Mouse (Mus musculus): ENCODE data around the gene C2cd3. TPM values are rescaled to one million over a fixed set of nuclear protein-coding genes. Genes with fewer than 3 reads are reported as not detected.

C2cd3 gene
- polyA plus RNA-seq, 1 experiment from 2014 or later: 23.6 TPM

DNA sequence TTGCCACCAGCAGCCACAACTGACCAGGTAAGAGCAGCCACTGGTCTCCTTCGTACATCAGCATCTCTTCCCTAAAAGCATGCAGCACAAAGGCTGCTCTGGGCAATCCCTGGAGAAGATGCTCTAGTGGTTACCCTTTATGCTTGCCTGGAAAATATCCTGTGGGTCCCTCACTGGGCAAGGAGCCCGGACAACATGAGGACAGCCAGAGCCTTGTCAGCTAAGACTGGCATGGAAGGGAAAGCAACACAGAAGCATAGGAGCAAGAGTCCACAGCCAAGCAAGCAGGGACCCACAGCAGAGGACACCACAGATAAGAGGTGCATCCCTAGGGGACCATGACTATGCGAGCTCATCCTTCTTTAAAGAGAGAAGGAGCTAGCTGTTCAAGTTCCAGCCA, 87.8 kb downstream of the C2cd3 start:
- H3K4me2 ChIP-seq (ENCODE audit: low read length): no peak overlapping the region
- ATAC-seq (replicated peaks; ENCODE audit: low FRiP score, low TSS enrichment, low read depth): no peak
- H3K27me3 ChIP-seq (replicated peaks; ENCODE audit: control insufficient read depth, insufficient read depth, low read length): no peaks in the 10 kb centered on the region
- WGBS: 83% methylated on average over 3 of the region's 3 CpGs
- H3K27ac ChIP-seq (ENCODE audit: low read depth): no peak overlapping the region
- no peaks in the 10 kb centered on the region for H3K9me3 ChIP-seq (ENCODE audit: control insufficient read depth, low read length)
- H3K4me1 ChIP-seq (replicated peaks; ENCODE audit: control insufficient read depth, insufficient read depth, low read length): no peaks in the 10 kb centered on the region
- no peak for DNase-seq (ENCODE audit: low spot score)
- H3K36me3 ChIP-seq (ENCODE audit: control insufficient read depth, insufficient read depth, low read length): peaks cover 54% of the 10 kb centered on the region
- H3K9ac ChIP-seq (ENCODE audit: low read length): no peak overlapping the region
- no peak overlapping the region for H3K4me3 ChIP-seq (ENCODE audit: low read depth, low read length)

GRCm38 (mm10) chr7:100461621-100462151, 89.7 kb downstream of the C2cd3 start:
- no peak for DNase-seq (ENCODE audit: low spot score)
- WGBS: 86% methylated on average over 6 of the region's 6 CpGs
- no peak overlapping the region for H3K4me3 ChIP-seq (ENCODE audit: low read depth, low read length)
- H3K27me3 ChIP-seq (replicated peaks; ENCODE audit: control insufficient read depth, insufficient read depth, low read length): no peaks in the 10 kb centered on the region
- H3K9me3 ChIP-seq (ENCODE audit: control insufficient read depth, low read length): no peaks in the 10 kb centered on the region
- H3K27ac ChIP-seq (ENCODE audit: low read depth): no peak overlapping the region
- H3K4me1 ChIP-seq (replicated peaks; ENCODE audit: control insufficient read depth, insufficient read depth, low read length): peaks cover 7% of the 10 kb centered on the region; the same call in 1 of the 2 replicates
- ATAC-seq (replicated peaks; ENCODE audit: low FRiP score, low TSS enrichment, low read depth): no peak
- no peak overlapping the region for H3K4me2 ChIP-seq (ENCODE audit: low read length)
- no peak overlapping the region for H3K9ac ChIP-seq (ENCODE audit: low read length)
- peaks cover 38% of the 10 kb centered on the region for H3K36me3 ChIP-seq (ENCODE audit: control insufficient read depth, insufficient read depth, low read length)

GRCm38 (mm10) chr7:100463194-100463593, 91.2 kb downstream of the C2cd3 start:
- Histone ChIP-seq H3K9ac (ENCODE audit: low read length) (no peak overlapping the region), H3K4me1 (replicated peaks; ENCODE audit: control insufficient read depth, insufficient read depth, low read length) (peaks cover 7% of the 10 kb centered on the region; the same call in 1 of the 2 replicates), H3K9me3 (ENCODE audit: control insufficient read depth, low read length) (no peaks in the 10 kb centered on the region), H3K4me2 (ENCODE audit: low read length) (no peak overlapping the region), H3K4me3 (ENCODE audit: low read depth, low read length) (no peak overlapping the region), H3K27ac (ENCODE audit: low read depth) (no peak overlapping the region), H3K27me3 (replicated peaks; ENCODE audit: control insufficient read depth, insufficient read depth, low read length) (no peaks in the 10 kb centered on the region), H3K36me3 (ENCODE audit: control insufficient read depth, insufficient read depth, low read length) (peaks cover 34% of the 10 kb centered on the region)
- DNase-seq (ENCODE audit: low spot score) (no peak), ATAC-seq (replicated peaks; ENCODE audit: low FRiP score, low TSS enrichment, low read depth) (no peak)
- 57% methylated on average over 9 of the region's 9 CpGs for WGBS

DNA sequence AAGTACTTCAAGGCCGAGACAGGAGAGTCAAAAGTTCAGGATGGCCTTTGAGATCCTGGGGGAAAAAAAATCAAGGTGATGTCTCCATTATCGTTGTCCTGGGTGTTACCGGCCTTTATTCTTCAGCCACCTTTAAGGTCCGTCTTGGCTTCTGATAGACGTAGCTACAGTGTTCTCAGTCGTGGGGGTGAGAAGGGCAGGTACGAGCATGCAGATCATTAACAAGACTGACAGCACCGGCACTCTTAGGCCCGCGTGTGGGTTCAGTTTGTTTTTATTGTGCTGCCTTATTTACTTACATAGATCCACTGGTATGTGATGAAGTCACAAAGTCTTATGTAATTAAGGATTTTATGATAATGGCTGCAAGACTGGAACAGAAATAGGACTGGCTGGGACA, 91.7 kb downstream of the C2cd3 start:
- Histone ChIP-seq H3K4me2 (ENCODE audit: low read length) (no peak overlapping the region), H3K27me3 (replicated peaks; ENCODE audit: control insufficient read depth, insufficient read depth, low read length) (no peaks in the 10 kb centered on the region), H3K4me1 (replicated peaks; ENCODE audit: control insufficient read depth, insufficient read depth, low read length) (peaks cover 7% of the 10 kb centered on the region; the same call in 1 of the 2 replicates), H3K9ac (ENCODE audit: low read length) (no peak overlapping the region), H3K36me3 (ENCODE audit: control insufficient read depth, insufficient read depth, low read length) (peaks cover 35% of the 10 kb centered on the region), H3K27ac (ENCODE audit: low read depth) (no peak overlapping the region), H3K9me3 (ENCODE audit: control insufficient read depth, low read length) (no peaks in the 10 kb centered on the region), H3K4me3 (ENCODE audit: low read depth, low read length) (no peak overlapping the region)
- WGBS: 67% methylated on average over 10 of the region's 10 CpGs
- ATAC-seq (replicated peaks; ENCODE audit: low FRiP score, low TSS enrichment, low read depth): no peak
- DNase-seq (ENCODE audit: low spot score): no peak

DNA sequence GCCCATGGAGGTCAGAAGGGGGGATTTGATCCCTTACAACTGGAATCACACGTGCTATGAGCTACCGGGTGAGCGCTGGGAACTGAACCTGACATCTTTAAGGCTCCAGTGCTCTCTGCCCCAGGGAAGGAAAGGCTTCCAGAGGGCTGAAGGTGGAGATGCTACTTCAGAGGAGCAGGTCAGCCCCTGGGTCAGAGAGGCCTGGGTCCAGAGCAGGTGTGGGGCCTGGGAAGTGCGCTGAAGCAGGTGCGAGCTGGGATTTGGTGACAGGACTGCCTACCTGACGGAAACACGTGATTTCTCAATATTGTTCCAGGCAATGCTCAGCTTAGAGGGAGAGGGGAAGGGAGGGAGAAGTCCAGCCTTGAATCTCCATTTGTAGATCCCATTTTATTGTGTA, 92.2 kb downstream of the C2cd3 start:
- H3K27ac ChIP-seq (ENCODE audit: low read depth): no peak overlapping the region
- 95% methylated on average over 7 of the region's 7 CpGs for WGBS
- no peak overlapping the region for H3K4me3 ChIP-seq (ENCODE audit: low read depth, low read length)
- no peak overlapping the region for H3K4me2 ChIP-seq (ENCODE audit: low read length)
- no peaks in the 10 kb centered on the region for H3K27me3 ChIP-seq (replicated peaks; ENCODE audit: control insufficient read depth, insufficient read depth, low read length)
- no peak for DNase-seq (ENCODE audit: low spot score)
- peaks cover 7% of the 10 kb centered on the region; the same call in 1 of the 2 replicates for H3K4me1 ChIP-seq (replicated peaks; ENCODE audit: control insufficient read depth, insufficient read depth, low read length)
- no peak for ATAC-seq (replicated peaks; ENCODE audit: low FRiP score, low TSS enrichment, low read depth)
- no peaks in the 10 kb centered on the region for H3K9me3 ChIP-seq (ENCODE audit: control insufficient read depth, low read length)
- H3K36me3 ChIP-seq (ENCODE audit: control insufficient read depth, insufficient read depth, low read length): peaks cover 36% of the 10 kb centered on the region
- no peak overlapping the region for H3K9ac ChIP-seq (ENCODE audit: low read length)

DNA sequence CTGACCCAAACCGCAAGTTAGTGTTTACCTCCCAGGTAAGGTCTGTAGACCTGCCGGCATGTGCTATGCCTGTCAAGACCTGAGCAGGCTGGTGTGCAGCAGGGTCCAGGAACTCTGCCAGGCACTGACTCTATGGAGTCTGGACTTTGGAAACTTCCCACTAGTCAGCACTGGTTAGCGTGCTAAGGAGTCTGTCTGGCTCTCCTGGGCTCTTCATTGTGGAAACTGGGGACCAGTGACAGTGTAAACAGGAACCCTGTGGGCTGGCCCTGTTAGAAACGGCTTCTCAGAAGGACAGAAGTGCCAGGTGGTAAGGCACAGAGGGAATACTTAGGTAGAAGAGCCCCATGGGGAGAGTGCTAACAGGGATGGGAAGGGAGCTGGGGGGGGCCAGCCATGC, 93.2 kb downstream of the C2cd3 start:
- WGBS: 76% methylated on average over 4 of the region's 4 CpGs
- Histone ChIP-seq H3K9me3 (ENCODE audit: control insufficient read depth, low read length) (no peaks in the 10 kb centered on the region), H3K4me2 (ENCODE audit: low read length) (no peak overlapping the region), H3K27ac (ENCODE audit: low read depth) (no peak overlapping the region), H3K4me1 (replicated peaks; ENCODE audit: control insufficient read depth, insufficient read depth, low read length) (peaks cover 7% of the 10 kb centered on the region; the same call in 1 of the 2 replicates), H3K9ac (ENCODE audit: low read length) (no peak overlapping the region), H3K27me3 (replicated peaks; ENCODE audit: control insufficient read depth, insufficient read depth, low read length) (no peaks in the 10 kb centered on the region), H3K36me3 (ENCODE audit: control insufficient read depth, insufficient read depth, low read length) (peaks cover 36% of the 10 kb centered on the region), H3K4me3 (ENCODE audit: low read depth, low read length) (no peak overlapping the region)
- no peak for ATAC-seq (replicated peaks; ENCODE audit: low FRiP score, low TSS enrichment, low read depth)
- no peak for DNase-seq (ENCODE audit: low spot score)

GRCm38 (mm10) chr7:100465656-100466309, 93.8 kb downstream of the C2cd3 start:
- Histone ChIP-seq H3K4me2 (ENCODE audit: low read length) (no peak overlapping the region), H3K9me3 (ENCODE audit: control insufficient read depth, low read length) (no peaks in the 10 kb centered on the region), H3K4me3 (ENCODE audit: low read depth, low read length) (no peak overlapping the region), H3K27ac (ENCODE audit: low read depth) (0 out of 2 replicates have a peak overlapping the region, but pooled peaks have one; percentile 1), H3K36me3 (ENCODE audit: control insufficient read depth, insufficient read depth, low read length) (peaks cover 35% of the 10 kb centered on the region), H3K4me1 (replicated peaks; ENCODE audit: control insufficient read depth, insufficient read depth, low read length) (peaks cover 7% of the 10 kb centered on the region; the same call in 1 of the 2 replicates), H3K9ac (ENCODE audit: low read length) (no peak overlapping the region), H3K27me3 (replicated peaks; ENCODE audit: control insufficient read depth, insufficient read depth, low read length) (no peaks in the 10 kb centered on the region)
- ATAC-seq (replicated peaks; ENCODE audit: low FRiP score, low TSS enrichment, low read depth) (0 out of 2 replicates have a peak, but pooled peaks have one; percentile 44), DNase-seq (ENCODE audit: low spot score) (peak; percentile 62)
- 42% methylated on average over 5 of the region's 5 CpGs for WGBS

GRCm38 (mm10) chr7:100466781-100467510, 94.9 kb downstream of the C2cd3 start:
- H3K9ac ChIP-seq (ENCODE audit: low read length): no peak overlapping the region
- DNase-seq (ENCODE audit: low spot score) (no peak), ATAC-seq (replicated peaks; ENCODE audit: low FRiP score, low TSS enrichment, low read depth) (no peak)
- H3K27ac ChIP-seq (ENCODE audit: low read depth): no peak overlapping the region
- 85% methylated on average over 11 of the region's 11 CpGs for WGBS
- no peak overlapping the region for H3K4me3 ChIP-seq (ENCODE audit: low read depth, low read length)
- H3K4me1 ChIP-seq (replicated peaks; ENCODE audit: control insufficient read depth, insufficient read depth, low read length): peaks cover 7% of the 10 kb centered on the region; the same call in 1 of the 2 replicates
- peaks cover 33% of the 10 kb centered on the region for H3K36me3 ChIP-seq (ENCODE audit: control insufficient read depth, insufficient read depth, low read length)
- H3K27me3 ChIP-seq (replicated peaks; ENCODE audit: control insufficient read depth, insufficient read depth, low read length): no peaks in the 10 kb centered on the region
- H3K4me2 ChIP-seq (ENCODE audit: low read length): no peak overlapping the region
- no peaks in the 10 kb centered on the region for H3K9me3 ChIP-seq (ENCODE audit: control insufficient read depth, low read length)
